20 mouse cellular contexts compared by ENCODE assay signal in genomic region chr10:57047719-57048118, GRCm38 (mm10).
DNase-seq lines count a peak whose midpoint lies in the region; ATAC-seq and TF ChIP-seq lines count a peak whose summit lies in the region.
"Had no signal": no experiment of that assay in that cellular context is flagged by ENCODE, and none has a peak within 500 bp of the region (broad histone marks: within the 10 kb centered on the region; RNA-seq: fewer than 3 reads in every experiment).

No protein-coding gene starts in this region.

- H3K27ac ChIP-seq in hindbrain, postnatal 0 days: no peak overlapping the region
- H3K27ac ChIP-seq in hindbrain, embryonic 10.5 days: no peak overlapping the region
- no peak overlapping the region for H3K27ac ChIP-seq in stomach, embryonic 14.5 days (ENCODE audit: low read length)
- no peak overlapping the region for H3K27ac ChIP-seq in stomach, postnatal 0 days (replicated peaks)
- H3K27ac ChIP-seq: limb, embryonic 13.5 days; lung, embryonic 15.5 days; midbrain, embryonic 12.5 days had no signal

- no peaks in the 10 kb centered on the region for H3K4me1 ChIP-seq in hindbrain, postnatal 0 days (ENCODE audit: insufficient read depth, low read length)
- H3K4me1 ChIP-seq in hindbrain, embryonic 10.5 days (replicated peaks): no peaks in the 10 kb centered on the region
- no peaks in the 10 kb centered on the region for H3K4me1 ChIP-seq in stomach, embryonic 14.5 days (ENCODE audit: control insufficient read depth, insufficient read depth, low read length)
- no peaks in the 10 kb centered on the region for H3K4me1 ChIP-seq in stomach, postnatal 0 days (replicated peaks; ENCODE audit: control insufficient read depth, insufficient read depth)
- H3K4me1 ChIP-seq: heart, embryonic 12.5 days; lung, embryonic 15.5 days; midbrain, embryonic 12.5 days had no signal

- TF ChIP-seq CTCF in hindbrain, postnatal 0 days (IDR thresholded peaks at IDR 0.05; ENCODE audit: low read depth): no peak
- TF ChIP-seq CTCF in stomach, postnatal 0 days (IDR thresholded peaks at IDR 0.05; ENCODE audit: low read depth): no peak

- TF ChIP-seq EP300 in stomach, postnatal 0 days (optimal IDR thresholded peaks at IDR 0.05): no peak

- no peaks in the 10 kb centered on the region for H3K36me3 ChIP-seq in hindbrain, postnatal 0 days (ENCODE audit: insufficient read depth, low read length)
- H3K36me3 ChIP-seq in hindbrain, embryonic 10.5 days: no peaks in the 10 kb centered on the region
- no peaks in the 10 kb centered on the region for H3K36me3 ChIP-seq in stomach, embryonic 14.5 days (ENCODE audit: control insufficient read depth, insufficient read depth, low read length)
- no peaks in the 10 kb centered on the region for H3K36me3 ChIP-seq in stomach, postnatal 0 days (ENCODE audit: control insufficient read depth, insufficient read depth, low read length)
- H3K36me3 ChIP-seq: heart, embryonic 12.5 days; limb, embryonic 13.5 days; lung, embryonic 15.5 days; midbrain, embryonic 12.5 days had no signal

- no peaks in the 10 kb centered on the region for H3K27me3 ChIP-seq in hindbrain, postnatal 0 days (ENCODE audit: insufficient read depth, low read length)
- no peaks in the 10 kb centered on the region for H3K27me3 ChIP-seq in hindbrain, embryonic 10.5 days (ENCODE audit: insufficient read depth, poor library complexity, severe bottlenecking)
- no peaks in the 10 kb centered on the region for H3K27me3 ChIP-seq in stomach, embryonic 14.5 days (ENCODE audit: control insufficient read depth, insufficient read depth, low read length)
- H3K27me3 ChIP-seq in stomach, postnatal 0 days (ENCODE audit: control insufficient read depth, insufficient read depth, low read length): no peaks in the 10 kb centered on the region
- H3K27me3 ChIP-seq: heart, embryonic 12.5 days; limb, embryonic 13.5 days; lung, embryonic 15.5 days; midbrain, embryonic 12.5 days had no signal

- peaks cover 3% of the 10 kb centered on the region; the same call in 1 of the 2 replicates for H3K9me3 ChIP-seq in hindbrain, postnatal 0 days (ENCODE audit: low read length)
- H3K9me3 ChIP-seq in hindbrain, embryonic 10.5 days: no peaks in the 10 kb centered on the region
- no peaks in the 10 kb centered on the region for H3K9me3 ChIP-seq in stomach, embryonic 14.5 days (ENCODE audit: control insufficient read depth, low read depth, low read length)
- H3K9me3 ChIP-seq in stomach, postnatal 0 days (ENCODE audit: control insufficient read depth, low read length): no peaks in the 10 kb centered on the region
- H3K9me3 ChIP-seq: heart, embryonic 12.5 days; limb, embryonic 13.5 days; lung, embryonic 15.5 days; midbrain, embryonic 12.5 days had no signal

- no peak overlapping the region for H3K4me2 ChIP-seq in hindbrain, postnatal 0 days (ENCODE audit: low read depth, low read length)
- no peak overlapping the region for H3K4me2 ChIP-seq in stomach, embryonic 14.5 days (replicated peaks; ENCODE audit: low read depth, low read length)
- H3K4me2 ChIP-seq in stomach, postnatal 0 days (replicated peaks; ENCODE audit: low read depth): no peak overlapping the region
- H3K4me2 ChIP-seq: heart, embryonic 12.5 days; limb, embryonic 13.5 days; liver, embryonic 11.5 days; lung, embryonic 15.5 days; midbrain, embryonic 12.5 days had no signal

- no peak overlapping the region for H3K4me3 ChIP-seq in hindbrain, postnatal 0 days (ENCODE audit: low read length)
- no peak overlapping the region for H3K4me3 ChIP-seq in hindbrain, embryonic 10.5 days
- H3K4me3 ChIP-seq in stomach, embryonic 14.5 days (ENCODE audit: low read depth, low read length): no peak overlapping the region
- no peak overlapping the region for H3K4me3 ChIP-seq in stomach, postnatal 0 days (ENCODE audit: low read depth, low read length)
- H3K4me3 ChIP-seq: erythroblast, embryonic 14.5 days; heart, adult 2 months; heart, embryonic 12.5 days; limb, embryonic 13.5 days; lung, embryonic 15.5 days; midbrain, embryonic 12.5 days had no signal

- no peak overlapping the region for H3K9ac ChIP-seq in hindbrain, postnatal 0 days (replicated peaks; ENCODE audit: low read length)
- H3K9ac ChIP-seq in stomach, embryonic 14.5 days (replicated peaks; ENCODE audit: low read depth, low read length): no peak overlapping the region
- H3K9ac ChIP-seq in stomach, postnatal 0 days (ENCODE audit: low read length): no peak overlapping the region
- H3K9ac ChIP-seq: heart, embryonic 12.5 days; limb, embryonic 13.5 days; lung, embryonic 15.5 days; midbrain, embryonic 12.5 days had no signal

- ATAC-seq in hindbrain, postnatal 0 days: no peak
- ATAC-seq in stomach, embryonic 14.5 days (ENCODE audit: insufficient number of reproducible peaks, insufficient read depth, low FRiP score, low read depth): peak; percentile 37; the same call in 1 of the 2 replicates
- ATAC-seq in stomach, postnatal 0 days (ENCODE audit: low FRiP score, low TSS enrichment): no peak
- ATAC-seq: forebrain, embryonic 16.5 days had no signal

- peak; percentile 16 for DNase-seq in embryo, embryonic 10.5 days (ENCODE audit: low spot score)
- DNase-seq in embryo, embryonic 9.5 days (ENCODE audit: extremely low spot score): no peak
- DNase-seq in hindbrain, postnatal 0 days (ENCODE audit: low spot score): peak; percentile 5
- DNase-seq in hindbrain, embryonic 10.5 days (ENCODE audit: low spot score): no peak
- DNase-seq in stomach, postnatal 0 days (ENCODE audit: low spot score): no peak
- DNase-seq: B cell, adult 2 months; cerebellum, adult 8-10 months; cerebellum, postnatal 25 days; heart, adult 2 months; heart, postnatal 4 days; kidney, adult 8-10 months; kidney, postnatal 10 days had no signal

Comparison
In these comparisons a context has a peak if more than half of its experiments do, and no peak if none do; other contexts are left out.
1. DNase-seq: peak in embryo, embryonic 10.5 days (single experiment) and hindbrain, postnatal 0 days (single experiment); none in embryo, embryonic 9.5 days (single experiment), hindbrain, embryonic 10.5 days (single experiment) and stomach, postnatal 0 days (single experiment).